Mouse (Mus musculus) bone marrow macrophage, adult 2 months (primary cell): ENCODE data around the gene Trim66.

Experiments
- CTCF ChIP-seq: IDR thresholded peaks from 2 replicates; pipeline ENCODE4 v1.5.1; 2012; ENCODE audit warnings: low read depth, mild to moderate bottlenecking, low read length, moderate library complexity
- POLR2A ChIP-seq: IDR thresholded peaks from 2 replicates; pipeline ENCODE4 v1.6.1; 2012; ENCODE audit warnings: mild to moderate bottlenecking, low read depth, low read length, borderline replicate concordance

DNA sequence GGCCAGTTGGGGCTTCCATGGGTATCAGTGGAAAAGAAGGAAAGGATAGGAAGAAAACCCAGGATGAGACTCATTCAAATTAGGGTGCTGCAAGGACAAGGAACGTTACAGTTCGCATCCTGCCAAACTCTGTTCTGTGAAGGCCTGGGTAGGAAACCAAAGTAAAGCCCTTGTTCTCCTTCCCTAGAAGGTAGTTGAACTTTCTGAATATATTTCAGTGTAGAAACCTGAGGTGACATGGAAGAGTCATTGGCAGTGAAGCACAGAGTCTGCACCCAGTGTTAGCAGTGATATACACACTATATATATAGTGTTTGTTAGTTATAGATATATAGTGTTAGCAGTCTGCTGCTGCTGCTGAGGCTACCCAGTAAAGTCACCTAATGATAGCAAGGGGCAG, 15.4 kb upstream of the Trim66 start:
- TF ChIP-seq CTCF (no peak), POLR2A (no peak)
